Mouse (Mus musculus) lung, postnatal 0 days (tissue): ENCODE results near the gene Inafm2. TPM values are rescaled to one million over a fixed set of nuclear protein-coding genes. Genes with fewer than 3 reads are reported as not detected.

Source experiments
- ATAC-seq: fragments of 200-750 bp; cut with Nextera tagmentation; 2 replicates; pipeline ENCODE4 v1.8.0; 2017; ENCODE audit warnings: moderate library complexity
- DNase-seq: peaks from one replicate; pipeline ENCODE4 v3.0.0-alpha.2; 2016; ENCODE audit warnings: low spot score
- H3K27ac ChIP-seq: fragments of 300-500 bp; sonication (generic); 2 replicates; pipeline ENCODE4 v1.5.1; 2014; ENCODE audit warnings: antibody characterized with exemption, mild to moderate bottlenecking, low read length, mixed read lengths
- H3K27me3 ChIP-seq: fragments of 300-500 bp; sonication (generic); replicated peaks from 2 replicates; pipeline ENCODE4 v1.6.1; 2014; ENCODE audit warnings: low read length, mixed read lengths; ENCODE audit not compliant: insufficient read depth
- H3K36me3 ChIP-seq: fragments of 300-500 bp; sonication (generic); 2 replicates; pipeline ENCODE4 v1.6.1; 2014; ENCODE audit warnings: low read length, mixed read lengths; ENCODE audit not compliant: insufficient read depth
- H3K4me1 ChIP-seq: fragments of 300-500 bp; sonication (generic); 2 replicates; pipeline ENCODE4 v1.6.1; 2014; ENCODE audit warnings: antibody characterized with exemption, low read depth, low read length, mixed read lengths; ENCODE audit not compliant: insufficient read depth
- H3K4me2 ChIP-seq: fragments of 300-500 bp; sonication (generic); replicated peaks from 2 replicates; pipeline ENCODE4 v1.6.1; 2014; ENCODE audit warnings: low read depth, mild to moderate bottlenecking, low read length, moderate library complexity, mixed read lengths
- H3K4me3 ChIP-seq: fragments of 300-500 bp; sonication (generic); 2 replicates; pipeline ENCODE4 v1.5.1; 2014; ENCODE audit warnings: low read depth, low read length
- H3K9ac ChIP-seq: fragments of 300-500 bp; sonication (generic); replicated peaks from 2 replicates; pipeline ENCODE4 v1.6.1; 2014; ENCODE audit warnings: low read depth, mild to moderate bottlenecking
- H3K9me3 ChIP-seq: fragments of 300-500 bp; sonication (generic); 2 replicates; pipeline ENCODE4 v1.6.1; 2016; ENCODE audit warnings: low read length, mixed read lengths
- CTCF ChIP-seq: IDR thresholded peaks from 2 replicates; pipeline ENCODE4 v1.5.1; 2016; ENCODE audit warnings: antibody characterized with exemption, mild to moderate bottlenecking
- EP300 ChIP-seq: IDR thresholded peaks from 2 replicates; pipeline ENCODE4 v1.6.1; 2016; ENCODE audit warnings: antibody characterized with exemption, mild to moderate bottlenecking, control low read depth
- WGBS: fragments of 180-500 bp; shearing (Covaris S2); extraction: QIAGEN DNeasy Blood & Tissue Kit; methylation state at CpG from one replicate; pipeline ENCODE4 v1.1.7; 2014; 5-methylcytosine and 5-hydroxymethylcytosine counted together
- polyA plus RNA-seq: library from polyadenylated mRNA; unstranded; fragments of >200 nt; fragmentation: Nextera tagmentation; extraction: Ambion mirVana; gene quantifications from 2 replicates; pipeline ENCODE4 v1.2.1, GENCODE M21; 2015

The Inafm2 gene
- polyA plus RNA-seq, 1 experiment from 2014 or later: 34.5 TPM

- 20% methylated on average over 8 of the region's 8 CpGs for WGBS
- H3K9me3 ChIP-seq: no peaks in the 10 kb centered on the region
- H3K27me3 ChIP-seq: no peaks in the 10 kb centered on the region
- H3K4me1 ChIP-seq: peaks cover 22% of the 10 kb centered on the region
- no peak overlapping the region for H3K4me3 ChIP-seq
- TF ChIP-seq CTCF: peak; percentile 91
- TF ChIP-seq EP300: no peak
- DNase-seq: peak; percentile 90
- no peak for ATAC-seq
- H3K36me3 ChIP-seq: no peaks in the 10 kb centered on the region
- no peak overlapping the region for H3K9ac ChIP-seq
- H3K27ac ChIP-seq: no peak overlapping the region
- no peak overlapping the region for H3K4me2 ChIP-seq
These were observed 2.2 kb upstream of the Inafm2 start for GRCm38 (mm10) chr2:118743261-118743943.

- H3K27me3 ChIP-seq: no peaks in the 10 kb centered on the region
- 8% methylated on average over 7 of the region's 7 CpGs for WGBS
- H3K4me2 ChIP-seq: peak overlapping the region; percentile 99; the same call in 1 of the 2 replicates
- ATAC-seq (no peak), DNase-seq (no peak)
- H3K4me1 ChIP-seq: peaks cover 28% of the 10 kb centered on the region
- no peak overlapping the region for H3K27ac ChIP-seq
- no peaks in the 10 kb centered on the region for H3K9me3 ChIP-seq
- TF ChIP-seq EP300 (no peak), CTCF (no peak)
- no peak overlapping the region for H3K4me3 ChIP-seq
- 0 out of 2 replicates have a peak, but pooled peaks cover 8% of the 10 kb centered on the region for H3K36me3 ChIP-seq
- no peak overlapping the region for H3K9ac ChIP-seq
These were observed 937 bp upstream of the Inafm2 start for GRCm38 (mm10) chr2:118744621-118745020.

DNA sequence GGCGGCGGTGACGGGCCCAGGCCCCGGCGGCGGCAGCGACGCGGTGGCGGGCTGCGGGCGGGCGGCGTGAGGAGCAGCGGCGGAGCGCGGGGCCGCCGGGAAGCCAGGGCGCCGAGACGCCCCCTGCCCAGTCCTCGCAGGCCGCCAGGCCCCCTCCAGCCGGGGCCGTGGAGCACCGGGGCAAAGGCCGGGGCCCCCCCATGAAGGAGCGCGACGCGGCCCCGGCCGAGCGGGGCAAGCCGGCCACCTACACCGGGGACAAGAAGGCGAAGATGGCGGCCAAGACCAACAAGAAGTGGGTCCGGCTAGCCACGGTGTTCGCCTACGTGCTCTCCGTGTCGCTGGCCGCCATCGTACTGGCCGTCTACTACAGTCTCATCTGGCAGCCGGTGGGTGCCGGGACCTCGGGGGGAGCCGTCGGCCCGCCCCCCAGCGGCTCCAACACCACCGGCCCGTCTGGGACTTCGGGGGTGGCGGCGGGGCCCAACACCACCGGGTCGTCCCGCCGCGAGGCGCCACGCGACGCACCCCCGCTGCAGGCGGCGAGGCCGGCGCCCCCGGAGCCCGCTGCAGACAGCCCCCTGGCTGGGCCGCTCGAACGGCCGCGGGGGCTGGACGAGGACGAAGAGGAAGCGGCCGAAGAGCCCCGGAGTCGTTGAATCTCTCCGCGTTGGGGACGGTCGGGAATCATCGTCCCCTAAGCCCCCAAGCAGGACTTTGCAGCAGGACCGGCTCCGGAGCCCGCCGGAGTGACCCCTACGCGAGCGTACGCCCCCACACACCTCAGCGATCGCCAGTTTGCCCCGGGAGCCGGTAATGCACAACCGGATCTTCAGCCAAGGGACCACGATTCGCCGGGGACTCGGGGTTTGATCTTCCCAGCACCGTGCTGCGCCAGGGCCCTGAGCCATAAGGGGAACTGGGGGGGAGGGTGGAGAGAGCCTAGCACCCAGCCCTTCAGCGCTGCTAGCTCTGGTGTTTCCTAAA is 650 bp downstream of the Inafm2 start:
- H3K9ac ChIP-seq: peak overlapping the region; percentile 78
- peak overlapping the region; percentile 85 for H3K27ac ChIP-seq
- peak overlapping the region; percentile 84 for H3K4me3 ChIP-seq
- peak overlapping the region; percentile 99 for H3K4me2 ChIP-seq
- ATAC-seq: peak; percentile 37
- TF ChIP-seq EP300 (no peak), CTCF (no peak)
- 1% methylated on average over 68 of the region's 113 CpGs for WGBS
- H3K9me3 ChIP-seq: no peaks in the 10 kb centered on the region
- DNase-seq: peak; percentile 53
- H3K36me3 ChIP-seq: 0 out of 2 replicates have a peak, but pooled peaks cover 8% of the 10 kb centered on the region
- peaks cover 31% of the 10 kb centered on the region for H3K4me1 ChIP-seq
- H3K27me3 ChIP-seq: no peaks in the 10 kb centered on the region

DNA sequence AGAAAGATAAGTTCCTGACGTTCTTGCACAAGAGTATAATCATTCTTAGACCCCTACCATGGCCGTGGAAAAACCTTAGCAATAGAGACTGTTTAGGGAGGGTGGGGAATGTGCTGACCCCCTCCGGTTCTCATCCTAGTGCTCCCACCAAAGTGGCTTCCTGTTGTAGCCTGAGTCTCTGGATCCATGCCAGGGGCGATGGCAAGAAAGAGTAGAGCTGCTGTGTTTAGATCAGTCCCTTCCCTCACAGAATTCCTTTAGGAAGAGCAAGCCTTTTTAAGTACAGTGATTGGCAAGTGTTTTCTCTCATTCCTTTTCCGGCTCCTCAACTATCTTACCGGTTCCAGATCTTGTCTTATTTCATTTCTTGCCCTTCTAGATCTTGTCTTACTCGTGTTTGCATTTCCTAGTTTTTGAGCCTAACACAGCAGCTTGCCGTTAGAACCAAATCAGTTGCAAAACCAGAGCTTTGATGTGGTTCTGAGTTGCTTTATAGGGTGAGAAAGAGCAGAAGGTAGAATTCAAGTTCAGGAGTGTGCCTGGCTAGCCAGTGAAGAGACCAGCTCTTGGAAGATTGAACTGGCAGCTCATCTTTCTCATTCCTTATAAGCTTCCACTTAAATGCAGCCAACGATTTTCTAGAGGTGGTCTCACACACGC is 1.9 kb downstream of the Inafm2 start:
- Histone ChIP-seq H3K27ac (peak overlapping the region; percentile 11; the same call in 1 of the 2 replicates), H3K27me3 (no peaks in the 10 kb centered on the region), H3K9me3 (no peaks in the 10 kb centered on the region), H3K4me3 (peak overlapping the region; percentile 84), H3K36me3 (0 out of 2 replicates have a peak, but pooled peaks cover 8% of the 10 kb centered on the region), H3K9ac (peak overlapping the region; percentile 29; the same call in 1 of the 2 replicates), H3K4me2 (peak overlapping the region; percentile 99), H3K4me1 (peaks cover 32% of the 10 kb centered on the region)
- DNase-seq (peak; percentile 66), ATAC-seq (no peak)
- TF ChIP-seq EP300 (peak; percentile 29; the same call in 1 of the 2 replicates), CTCF (no peak)
- 15% methylated on average over 10 of the region's 10 CpGs for WGBS

- peaks cover 33% of the 10 kb centered on the region for H3K4me1 ChIP-seq
- no peaks in the 10 kb centered on the region for H3K9me3 ChIP-seq
- WGBS: 60% methylated on average over 10 of the region's 10 CpGs
- DNase-seq (no peak), ATAC-seq (no peak)
- H3K27me3 ChIP-seq: no peaks in the 10 kb centered on the region
- TF ChIP-seq CTCF (0 out of 2 replicates have a peak, but pooled peaks have one; percentile 6), EP300 (no peak)
- H3K9ac ChIP-seq: no peak overlapping the region
- no peak overlapping the region for H3K4me2 ChIP-seq
- H3K4me3 ChIP-seq: no peak overlapping the region
- H3K36me3 ChIP-seq: 0 out of 2 replicates have a peak, but pooled peaks cover 8% of the 10 kb centered on the region
- no peak overlapping the region for H3K27ac ChIP-seq
These were observed 3.9 kb downstream of the Inafm2 start for GRCm38 (mm10) chr2:118749341-118749884.
